Mouse (Mus musculus) ES-Bruce4 (cell line): Measurements from ENCODE around the gene Dpysl4.

Source experiments
- EP300 ChIP-seq: IDR thresholded peaks from 2 replicates; pipeline ENCODE4 v1.6.1; 2011; ENCODE audit warnings: low read depth, low read length; ENCODE audit not compliant: insufficient read depth
- POLR2A ChIP-seq: IDR thresholded peaks from one replicate; pipeline ENCODE4 v1.8.1; 2011; ENCODE audit warnings: low read length; ENCODE audit not compliant: insufficient read depth

DNA sequence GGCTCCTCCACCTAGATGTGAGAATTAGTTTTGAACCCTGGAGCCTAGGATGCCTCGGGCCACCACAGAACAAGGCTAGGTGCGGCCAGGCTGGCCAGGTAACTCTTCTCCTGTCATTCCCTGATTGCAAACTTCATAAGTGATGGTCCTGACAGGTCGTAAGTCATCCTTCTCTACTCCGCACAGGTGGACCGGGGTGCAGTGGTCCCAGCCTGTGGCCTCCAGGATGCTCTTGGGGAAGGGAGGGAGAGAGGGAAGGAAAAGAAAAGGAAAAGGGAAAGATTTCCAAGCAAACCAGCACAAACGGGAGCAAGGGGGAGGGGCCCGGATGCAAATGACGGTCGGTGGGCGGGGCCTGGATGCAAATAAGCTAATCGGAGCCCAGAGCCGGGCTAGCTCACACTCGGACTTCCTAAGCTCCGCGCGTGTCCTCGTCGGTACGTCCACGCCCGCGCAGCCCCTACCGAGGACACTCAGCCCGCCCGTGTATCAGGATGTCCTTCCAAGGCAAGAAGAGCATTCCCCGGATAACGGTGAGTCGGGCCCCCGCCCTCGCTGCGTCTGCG lies at the start of gene Dpysl4:
- TF ChIP-seq EP300: no peak
- no peak for TF ChIP-seq POLR2A
